Mouse (Mus musculus) liver, adult 2 months (tissue): ENCODE results near the gene Enpp5. TPM values are rescaled to one million over a fixed set of nuclear protein-coding genes. Genes with fewer than 3 reads are reported as not detected.
A peak's percentile ranks its signal among the peaks of the same experiment; 100 is the strongest.

Experiments used
- DNase-seq: peaks from one replicate; pipeline ENCODE4 v3.0.0-alpha.2; 2011; ENCODE audit warnings: low read depth, low spot score; ENCODE audit errors: extremely low read depth
- H3K27ac ChIP-seq: fragments of 200-500 bp; replicated peaks from 2 replicates; pipeline ENCODE4 v1.5.1; 2012; ENCODE audit warnings: low read depth, mild to moderate bottlenecking, control low read depth, inconsistent platforms, low read length; ENCODE audit not compliant: insufficient read depth
- H3K27me3 ChIP-seq: fragments of 200-500 bp; 2 replicates; pipeline ENCODE4 v1.6.1; 2012; ENCODE audit warnings: mild to moderate bottlenecking, moderate library complexity, low read length, inconsistent platforms; ENCODE audit not compliant: control insufficient read depth, insufficient read depth
- H3K36me3 ChIP-seq: fragments of 200-500 bp; 2 replicates; pipeline ENCODE4 v1.6.1; 2012; ENCODE audit warnings: low read length, inconsistent platforms; ENCODE audit not compliant: control insufficient read depth, insufficient read depth
- H3K4me1 ChIP-seq: fragments of 200-500 bp; 2 replicates; pipeline ENCODE4 v1.6.1; 2011; ENCODE audit warnings: low read length; ENCODE audit not compliant: control insufficient read depth, insufficient read depth
- H3K4me3 ChIP-seq: fragments of 200-500 bp; 2 replicates; pipeline ENCODE4 v1.5.1; 2011; ENCODE audit warnings: low read depth, mild to moderate bottlenecking, control low read depth, low read length, moderate library complexity; ENCODE audit not compliant: insufficient read depth
- H3K79me2 ChIP-seq: fragments of 200-500 bp; 2 replicates; pipeline ENCODE4 v1.6.1; 2012; ENCODE audit warnings: inconsistent platforms, mild to moderate bottlenecking, low read length, moderate library complexity; ENCODE audit not compliant: control insufficient read depth, insufficient read depth
- H3K9ac ChIP-seq: fragments of 200-500 bp; 2 replicates; pipeline ENCODE4 v1.6.1; 2012; ENCODE audit warnings: low read depth, mild to moderate bottlenecking, control low read depth, inconsistent platforms, low read length
- CTCF ChIP-seq: fragments of 200-500 bp; IDR thresholded peaks from 2 replicates; pipeline ENCODE4 v1.5.1; 2011; ENCODE audit warnings: low read depth, low read length, control low read depth
- POLR2A ChIP-seq: fragments of 200-500 bp; IDR thresholded peaks from 2 replicates; pipeline ENCODE4 v1.6.1; 2011; ENCODE audit warnings: low read length, control low read depth; ENCODE audit not compliant: insufficient read depth; ENCODE audit errors: extremely low read depth
- WGBS: fragments of 180-500 bp; shearing (Covaris S2); methylation state at CpG from one replicate; pipeline ENCODE4 v1.1.7; 2018; 5-methylcytosine and 5-hydroxymethylcytosine counted together
- polyA plus RNA-seq: library from polyadenylated mRNA; depleted of rRNA; stranded (reverse); fragments of >200 nt; gene quantifications from 2 replicates; pipeline ENCODE4 v1.2.3, GENCODE M21; 2012
- total RNA-seq: library from RNA; depleted of rRNA; stranded (reverse); fragments of >200 nt; gene quantifications from 2 replicates; pipeline ENCODE4 v1.2.3, GENCODE M21; 2014

The Enpp5 gene
- total and polyA plus RNA-seq, 2 experiments: 9.1 to 23.5 TPM

DNA sequence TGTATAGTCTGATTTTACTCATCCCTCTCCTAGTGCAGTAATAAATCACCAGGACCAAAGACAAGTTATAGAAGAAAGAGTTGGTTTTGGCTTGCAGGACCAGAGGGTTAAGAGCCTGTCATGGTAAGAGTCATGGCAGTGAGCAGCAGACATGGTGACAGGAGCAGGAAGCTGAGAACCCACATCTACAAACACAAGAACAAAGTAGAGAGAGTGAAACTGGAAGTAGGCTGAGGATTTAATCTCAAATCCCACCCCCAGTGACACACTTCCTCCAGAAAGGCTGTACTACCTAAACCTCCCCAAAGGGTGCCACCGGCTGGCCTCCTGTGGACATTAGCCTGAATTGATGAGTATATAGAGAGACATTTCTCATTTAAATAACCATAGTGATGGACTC, 17.8 kb upstream of the Enpp5 start:
- TF ChIP-seq POLR2A: no peak
- TF ChIP-seq CTCF: no peak
- WGBS: 100% methylated on average over 1 of the region's 1 CpGs
- Histone ChIP-seq H3K79me2 (no peaks in the 10 kb centered on the region), H3K4me3 (no peak overlapping the region), H3K9ac (no peak overlapping the region), H3K27ac (no peak overlapping the region), H3K36me3 (no peaks in the 10 kb centered on the region), H3K4me1 (no peaks in the 10 kb centered on the region; the same call in 1 of the 2 replicates), H3K27me3 (no peaks in the 10 kb centered on the region)
- no peak for DNase-seq

DNA sequence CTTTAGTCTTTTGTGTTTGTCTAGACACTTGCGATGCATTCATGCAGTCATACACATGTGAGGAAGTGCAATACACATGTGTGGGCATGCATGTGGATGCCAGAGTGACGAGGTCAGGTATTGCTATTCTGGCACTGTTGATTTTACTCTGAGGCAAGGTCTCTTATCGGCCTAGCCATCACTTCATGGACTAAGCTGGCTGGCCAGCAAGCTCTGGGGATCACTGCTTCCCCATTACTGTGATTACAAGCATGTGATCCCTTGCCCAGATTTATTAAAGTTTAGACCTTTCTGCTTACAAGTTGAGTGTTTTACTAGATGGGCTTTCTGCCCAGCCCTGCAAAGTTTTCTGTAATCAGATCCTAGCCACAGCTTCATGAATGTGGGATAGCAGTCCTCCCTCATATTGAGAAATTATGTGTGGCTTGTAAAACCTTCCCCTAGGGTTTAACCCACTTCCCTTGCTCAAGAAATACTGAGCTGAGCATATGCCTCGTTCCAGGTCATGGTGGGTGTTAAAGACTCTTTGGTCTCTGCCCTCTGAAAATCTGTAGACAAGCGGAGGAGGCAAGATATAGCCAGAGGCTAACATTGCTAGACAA, 17.2 kb upstream of the Enpp5 start:
- Histone ChIP-seq H3K9ac (no peak overlapping the region), H3K27me3 (no peaks in the 10 kb centered on the region), H3K4me3 (no peak overlapping the region), H3K27ac (no peak overlapping the region), H3K4me1 (no peaks in the 10 kb centered on the region; the same call in 1 of the 2 replicates), H3K36me3 (no peaks in the 10 kb centered on the region), H3K79me2 (no peaks in the 10 kb centered on the region)
- peak; percentile 21 for DNase-seq
- TF ChIP-seq POLR2A: no peak
- no peak for TF ChIP-seq CTCF
- WGBS: 68% methylated on average over 5 of the region's 5 CpGs

DNA sequence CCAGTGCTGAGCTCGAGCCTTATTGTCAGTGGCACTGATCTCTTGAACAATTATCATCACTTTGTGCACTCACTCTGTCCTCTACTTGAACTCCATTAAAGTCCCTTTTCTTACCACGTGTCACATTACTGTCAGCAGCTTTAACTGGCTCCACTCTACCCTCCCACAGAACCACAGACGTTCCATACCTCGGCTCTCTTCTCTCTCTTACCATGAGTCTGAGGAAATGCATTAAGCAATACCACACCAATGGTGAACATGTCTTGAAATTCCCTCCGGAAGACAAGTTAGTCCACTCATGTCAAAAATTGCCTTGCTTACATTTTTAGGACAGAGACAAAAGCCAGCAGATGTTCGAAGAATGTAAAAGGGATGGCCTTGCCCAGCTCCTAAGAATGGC, 9.7 kb upstream of the Enpp5 start:
- H3K4me3 ChIP-seq: no peak overlapping the region
- no peak overlapping the region for H3K27ac ChIP-seq
- no peaks in the 10 kb centered on the region for H3K36me3 ChIP-seq
- H3K27me3 ChIP-seq: no peaks in the 10 kb centered on the region
- DNase-seq: no peak
- peaks cover 9% of the 10 kb centered on the region for H3K4me1 ChIP-seq
- no peak overlapping the region for H3K9ac ChIP-seq
- WGBS: 89% methylated on average over 6 of the region's 6 CpGs
- no peaks in the 10 kb centered on the region for H3K79me2 ChIP-seq
- TF ChIP-seq CTCF (no peak), POLR2A (no peak)

DNA sequence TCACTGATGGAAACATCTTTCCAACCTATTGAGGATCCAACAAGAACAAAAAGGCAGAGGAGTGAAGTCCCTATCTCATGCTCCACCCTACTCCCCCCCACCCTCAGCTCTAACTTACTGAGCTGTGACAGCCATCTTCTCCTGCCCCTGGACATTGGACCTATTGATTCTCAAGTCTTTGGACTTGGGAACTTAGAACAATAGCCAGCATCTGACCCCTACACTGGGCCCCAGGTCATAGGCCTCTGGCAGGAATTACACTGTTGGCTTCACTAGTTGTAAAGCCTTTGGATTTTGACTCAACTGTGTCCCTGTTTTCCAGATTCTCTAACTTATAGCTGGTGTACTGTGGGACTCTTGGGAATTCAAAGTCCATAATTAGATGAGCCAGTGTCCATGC, 6.9 kb upstream of the Enpp5 start:
- Histone ChIP-seq H3K27ac (peak overlapping the region; percentile 38), H3K4me3 (no peak overlapping the region), H3K36me3 (no peaks in the 10 kb centered on the region), H3K27me3 (no peaks in the 10 kb centered on the region), H3K79me2 (no peaks in the 10 kb centered on the region), H3K4me1 (peaks cover 13% of the 10 kb centered on the region), H3K9ac (no peak overlapping the region)
- TF ChIP-seq CTCF (no peak), POLR2A (no peak)
- DNase-seq: peak; percentile 72

DNA sequence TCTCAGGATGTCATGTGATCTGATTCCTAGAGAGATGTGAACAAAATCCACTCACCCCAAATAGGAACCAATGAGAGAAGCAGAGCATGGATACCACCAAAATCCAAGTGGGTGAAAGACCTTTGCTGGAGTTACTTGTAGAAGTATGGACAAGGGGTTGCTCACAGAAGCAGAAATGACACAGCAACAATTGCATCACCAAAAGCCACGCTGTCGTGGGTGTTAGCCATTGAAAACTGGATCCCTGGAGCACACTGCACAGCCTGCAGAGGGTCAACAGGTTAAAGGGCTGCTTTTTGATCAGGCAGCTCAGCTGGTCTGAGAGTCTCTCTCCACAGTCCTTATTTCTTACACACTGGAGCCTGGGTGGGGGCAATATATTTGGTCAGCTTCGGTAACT, 3.0 kb upstream of the Enpp5 start:
- H3K79me2 ChIP-seq: no peaks in the 10 kb centered on the region
- no peak overlapping the region for H3K4me3 ChIP-seq
- WGBS: 40% methylated on average over 3 of the region's 3 CpGs
- H3K4me1 ChIP-seq: peaks cover 10% of the 10 kb centered on the region
- DNase-seq: peak; percentile 62
- no peaks in the 10 kb centered on the region for H3K36me3 ChIP-seq
- peak overlapping the region; percentile 53 for H3K27ac ChIP-seq
- 0 out of 2 replicates have a peak overlapping the region, but pooled peaks have one; percentile 1 for H3K9ac ChIP-seq
- TF ChIP-seq POLR2A: no peak
- TF ChIP-seq CTCF: no peak
- no peaks in the 10 kb centered on the region for H3K27me3 ChIP-seq

DNA sequence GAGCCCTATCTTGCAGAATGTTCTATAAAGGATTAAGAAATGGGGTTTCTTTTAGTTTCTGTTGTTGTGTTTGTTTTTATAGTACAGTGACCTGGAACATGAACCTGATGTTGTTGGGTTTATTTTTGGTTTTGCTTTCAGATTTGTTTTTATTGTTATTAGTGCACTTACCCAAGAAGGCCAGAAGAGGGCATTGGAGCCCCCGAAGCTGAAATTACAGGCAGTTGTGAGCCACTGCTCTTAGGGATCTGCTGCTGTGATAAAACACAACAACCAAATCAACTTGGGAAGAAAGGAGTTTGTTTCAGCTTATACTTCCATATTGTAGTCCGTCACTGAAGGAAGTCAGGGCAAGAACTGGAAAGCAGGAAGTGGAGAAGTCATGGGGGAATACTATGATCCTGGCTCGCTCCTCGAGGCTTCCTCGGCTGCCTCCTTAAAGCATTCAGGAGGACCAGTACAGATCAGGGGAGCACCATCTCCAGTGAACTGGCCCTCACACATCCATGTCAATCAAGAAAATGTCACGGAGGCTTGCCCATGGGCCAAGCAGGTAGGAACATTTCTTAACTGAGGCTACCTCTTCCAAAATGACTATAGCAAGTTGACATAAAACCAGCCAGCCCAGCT, 2.4 kb upstream of the Enpp5 start:
- TF ChIP-seq POLR2A: no peak
- TF ChIP-seq CTCF: peak; percentile 59; the same call in 1 of the 2 replicates
- Histone ChIP-seq H3K27me3 (no peaks in the 10 kb centered on the region), H3K4me3 (no peak overlapping the region), H3K4me1 (peaks cover 10% of the 10 kb centered on the region), H3K27ac (peak overlapping the region; percentile 53), H3K36me3 (no peaks in the 10 kb centered on the region), H3K9ac (0 out of 2 replicates have a peak overlapping the region, but pooled peaks have one; percentile 32), H3K79me2 (no peaks in the 10 kb centered on the region)
- 63% methylated on average over 6 of the region's 6 CpGs for WGBS
- DNase-seq: peak; percentile 69
